8 mouse cellular contexts compared by ENCODE assay signal in the genomic region with DNA sequence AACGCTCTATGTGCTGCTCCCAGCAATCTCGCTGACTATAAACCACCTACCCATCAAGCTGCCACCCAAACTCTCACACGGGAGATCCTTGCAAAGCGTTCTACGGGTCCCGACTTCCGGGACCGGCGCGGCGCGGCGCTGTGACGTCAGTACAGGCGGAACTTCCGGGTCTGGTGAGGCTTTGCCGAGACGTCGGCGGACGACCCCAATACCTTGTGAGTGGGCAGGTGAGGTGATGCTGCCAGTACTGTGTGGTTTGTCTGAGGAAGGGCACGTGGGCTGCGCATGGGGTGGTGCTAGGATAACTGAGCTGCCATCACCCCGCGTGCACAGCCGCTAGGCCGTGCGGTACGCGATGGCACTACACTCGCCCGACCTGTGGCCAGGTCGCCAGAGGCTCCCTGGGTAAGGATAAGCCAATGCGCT. TPM values are rescaled to one million over a fixed set of nuclear protein-coding genes. Genes with fewer than 3 reads are reported as not detected.
DNase-seq lines count a peak whose midpoint lies in the region; ATAC-seq and TF ChIP-seq lines count a peak whose summit lies in the region.

TSS of gene Ldah (plus strand) at position 130 of the 426 bp plus-strand sequence.

- peak within 1 kb of the TSS; percentile 80 for H3K9ac ChIP-seq in heart, embryonic 12.5 days
- peak within 1 kb of the TSS; percentile 62 for H3K9ac ChIP-seq in kidney, postnatal 0 days (ENCODE audit: low read depth, low read length)
- peak within 1 kb of the TSS; percentile 79 for H3K9ac ChIP-seq in liver, embryonic 11.5 days (ENCODE audit: low read depth, low read length)
- H3K9ac ChIP-seq in stomach, embryonic 14.5 days (replicated peaks; ENCODE audit: low read depth, low read length), result peak within 1 kb of the TSS; percentile 80

- peak; percentile 47 for TF ChIP-seq CTCF in brain, embryonic 14.5 days (IDR thresholded peaks at IDR 0.05; ENCODE audit: borderline replicate concordance, extremely low read depth, insufficient read depth, insufficient read length)
- 0 out of 2 replicates have a peak, but pooled peaks have one; percentile 19 for TF ChIP-seq CTCF in kidney, postnatal 0 days (IDR thresholded peaks at IDR 0.05; ENCODE audit: low read depth)

- H3K4me2 ChIP-seq in heart, embryonic 12.5 days, result peak within 1 kb of the TSS; percentile 66
- peak within 1 kb of the TSS; percentile 75 for H3K4me2 ChIP-seq in kidney, postnatal 0 days (ENCODE audit: low read length)
- peak within 1 kb of the TSS; percentile 70 for H3K4me2 ChIP-seq in liver, embryonic 11.5 days
- peak within 1 kb of the TSS; percentile 68 for H3K4me2 ChIP-seq in stomach, embryonic 14.5 days (replicated peaks; ENCODE audit: low read depth, low read length)

- peak; percentile 92 for ATAC-seq in heart, embryonic 12.5 days (ENCODE audit: insufficient number of reproducible peaks, low FRiP score)
- peak; percentile 96 for ATAC-seq in kidney, postnatal 0 days (replicated peaks; ENCODE audit: low FRiP score, low read depth)
- ATAC-seq in liver, embryonic 11.5 days (replicated peaks; ENCODE audit: low FRiP score), result peak; percentile 98
- ATAC-seq in stomach, embryonic 14.5 days (ENCODE audit: insufficient number of reproducible peaks, insufficient read depth, low FRiP score, low read depth), result peak; percentile 96

- H3K27ac ChIP-seq in heart, embryonic 12.5 days (ENCODE audit: poor library complexity, severe bottlenecking), result peak within 1 kb of the TSS; percentile 10; the same call in 1 of the 2 replicates
- H3K27ac ChIP-seq in kidney, postnatal 0 days, result no peak within 1 kb of the TSS
- no peak within 1 kb of the TSS for H3K27ac ChIP-seq in liver, embryonic 11.5 days (ENCODE audit: low read depth, low read length)
- peak within 1 kb of the TSS; percentile 36; the same call in 1 of the 2 replicates for H3K27ac ChIP-seq in stomach, embryonic 14.5 days (ENCODE audit: low read length)

- no peaks in the 10 kb centered on the region for H3K36me3 ChIP-seq in erythroblast, embryonic 14.5 days (ENCODE audit: control insufficient read depth)
- peaks cover 2% of the 10 kb centered on the region; the same call in 1 of the 2 replicates for H3K36me3 ChIP-seq in heart, embryonic 12.5 days
- no peaks in the 10 kb centered on the region for H3K36me3 ChIP-seq in kidney, postnatal 0 days (ENCODE audit: insufficient read depth, low read length)
- no peaks in the 10 kb centered on the region for H3K36me3 ChIP-seq in liver, embryonic 11.5 days (ENCODE audit: control insufficient read depth, insufficient read depth, low read length)
- H3K36me3 ChIP-seq in stomach, embryonic 14.5 days (ENCODE audit: control insufficient read depth, insufficient read depth, low read length), result no peaks in the 10 kb centered on the region

- peak; percentile 96 for DNase-seq in B cell, adult 2 months
- DNase-seq in brain, embryonic 14.5 days (ENCODE audit: low read depth), result peak; percentile 97
- DNase-seq in kidney, postnatal 0 days (ENCODE audit: low spot score), result peak; percentile 86
- DNase-seq in liver, embryonic 11.5 days (ENCODE audit: low spot score), result peak; percentile 92
- peak; percentile 94 for DNase-seq in naive thymus-derived CD4-positive, alpha-beta T cell, adult 2 months (ENCODE audit: low read depth)

- H3K27me3 ChIP-seq in erythroblast, embryonic 14.5 days (ENCODE audit: control insufficient read depth), result no peaks in the 10 kb centered on the region
- no peaks in the 10 kb centered on the region for H3K27me3 ChIP-seq in heart, embryonic 12.5 days (replicated peaks)
- no peaks in the 10 kb centered on the region for H3K27me3 ChIP-seq in kidney, postnatal 0 days (ENCODE audit: insufficient read depth, low read length)
- H3K27me3 ChIP-seq in liver, embryonic 11.5 days (replicated peaks; ENCODE audit: control insufficient read depth, insufficient read depth, low read length), result no peaks in the 10 kb centered on the region
- H3K27me3 ChIP-seq in stomach, embryonic 14.5 days (ENCODE audit: control insufficient read depth, insufficient read depth, low read length), result no peaks in the 10 kb centered on the region

- peaks cover 14% of the 10 kb centered on the region for H3K4me1 ChIP-seq in erythroblast, embryonic 14.5 days (ENCODE audit: control insufficient read depth)
- 0 out of 2 replicates have a peak, but pooled peaks cover 2% of the 10 kb centered on the region for H3K4me1 ChIP-seq in heart, embryonic 12.5 days (replicated peaks)
- no peaks in the 10 kb centered on the region for H3K4me1 ChIP-seq in kidney, postnatal 0 days (replicated peaks; ENCODE audit: insufficient read depth, low read length)
- no peaks in the 10 kb centered on the region; the same call in 1 of the 2 replicates for H3K4me1 ChIP-seq in liver, embryonic 11.5 days (replicated peaks; ENCODE audit: control insufficient read depth, insufficient read depth, low read length)
- 0 out of 2 replicates have a peak, but pooled peaks cover 2% of the 10 kb centered on the region for H3K4me1 ChIP-seq in stomach, embryonic 14.5 days (ENCODE audit: control insufficient read depth, insufficient read depth, low read length)

- H3K9me3 ChIP-seq in erythroblast, embryonic 14.5 days (ENCODE audit: control insufficient read depth, low read length), result 0 out of 2 replicates have a peak, but pooled peaks cover 3% of the 10 kb centered on the region
- no peaks in the 10 kb centered on the region for H3K9me3 ChIP-seq in heart, embryonic 12.5 days (replicated peaks)
- H3K9me3 ChIP-seq in kidney, postnatal 0 days (replicated peaks; ENCODE audit: low read length), result no peaks in the 10 kb centered on the region
- no peaks in the 10 kb centered on the region for H3K9me3 ChIP-seq in liver, embryonic 11.5 days (ENCODE audit: control insufficient read depth, low read length)
- H3K9me3 ChIP-seq in stomach, embryonic 14.5 days (ENCODE audit: control insufficient read depth, low read depth, low read length), result no peaks in the 10 kb centered on the region

- TF ChIP-seq POLR2A in brain, embryonic 14.5 days (IDR thresholded peaks at IDR 0.05; ENCODE audit: borderline replicate concordance, extremely low read depth, insufficient read depth, insufficient read length, poor library complexity, severe bottlenecking), result 0 out of 2 replicates have a peak, but pooled peaks have one; percentile 34

- H3K4me3 ChIP-seq in erythroblast, embryonic 14.5 days (replicated peaks), result peak within 1 kb of the TSS; percentile 95
- peak within 1 kb of the TSS; percentile 83 for H3K4me3 ChIP-seq in heart, embryonic 12.5 days
- peak within 1 kb of the TSS; percentile 54 for H3K4me3 ChIP-seq in kidney, postnatal 0 days (replicated peaks; ENCODE audit: low read depth, low read length)
- H3K4me3 ChIP-seq in liver, embryonic 11.5 days (ENCODE audit: low read depth, low read length), result peak within 1 kb of the TSS; percentile 83
- H3K4me3 ChIP-seq in stomach, embryonic 14.5 days (ENCODE audit: low read depth, low read length), result peak within 1 kb of the TSS; percentile 81

- under 1% methylated on average over 34 of the region's 34 CpGs for WGBS in heart, embryonic 12.5 days
- under 1% methylated on average over 34 of the region's 34 CpGs for WGBS in kidney, postnatal 0 days
- WGBS in liver, embryonic 11.5 days, result under 1% methylated on average over 34 of the region's 34 CpGs
- WGBS in stomach, embryonic 14.5 days, result under 1% methylated on average over 34 of the region's 34 CpGs

RNA-seq across cellular contexts. Expression of gene Ldah, which starts in this region (rescaled TPM):
- 47.7 and 47.9 TPM in 2 replicates for polyA plus RNA-seq in brain, embryonic 14.5 days (2012; rRNA removed)
- polyA plus RNA-seq in erythroblast, embryonic 14.5 days (2012), result 0.19 and 0.23 TPM in 2 replicates
- polyA plus RNA-seq in heart, embryonic 12.5 days (2016; fragmentation: Nextera tagmentation; extraction: Ambion mirVana), result 56.0 and 64.5 TPM in 2 replicates
- 49.2 and 49.4 TPM in 2 replicates for polyA plus RNA-seq in kidney, postnatal 0 days (2015; fragmentation: Nextera tagmentation; extraction: Ambion mirVana)
- 54.3 and 57.2 TPM in 2 replicates for polyA plus RNA-seq in liver, embryonic 11.5 days (2014; fragmentation: Nextera tagmentation; extraction: Ambion mirVana)
- polyA plus RNA-seq in stomach, embryonic 14.5 days (2014; fragmentation: Nextera tagmentation; extraction: Ambion mirVana), result 68.3 and 79.5 TPM in 2 replicates

Comparison
In these comparisons a context has a peak if more than half of its experiments do, and no peak if none do; other contexts are left out.
1. RNA of gene Ldah (polyA plus RNA-seq): 68.3 to 79.5 TPM in stomach, embryonic 14.5 days, 54.3 to 57.2 TPM in liver, embryonic 11.5 days, 56.0 to 64.5 TPM in heart, embryonic 12.5 days, 49.2 to 49.4 TPM in kidney, postnatal 0 days and 47.7 to 47.9 TPM in brain, embryonic 14.5 days; 0.19 to 0.23 TPM in erythroblast, embryonic 14.5 days; every median in the first group is over 10 times any median in the second.
2. H3K27ac ChIP-seq: peak in heart, embryonic 12.5 days (single experiment) and stomach, embryonic 14.5 days (single experiment); none in kidney, postnatal 0 days (single experiment) and liver, embryonic 11.5 days (single experiment).
3. Peak in every context shown above with its lines, with median percentiles within 50 percentile points of each other: DNase-seq, H3K4me3 ChIP-seq, ATAC-seq, H3K4me2 ChIP-seq and H3K9ac ChIP-seq.